Mouse (Mus musculus) thymus, adult 2 months (tissue): ENCODE measurements around the gene Tfr2. TPM values are rescaled to one million over a fixed set of nuclear protein-coding genes. Genes with fewer than 3 reads are reported as not detected.

ENCODE experiments used
- DNase-seq: peaks from one replicate; pipeline ENCODE4 v3.0.0; 2021
- H3K27ac ChIP-seq: fragments of 200-500 bp; 2 replicates; pipeline ENCODE4 v1.5.1; 2012; ENCODE audit warnings: low read length, control low read depth; ENCODE audit not compliant: control insufficient read depth, insufficient read depth
- H3K27me3 ChIP-seq: fragments of 200-500 bp; 2 replicates; pipeline ENCODE4 v1.6.1; 2012; ENCODE audit warnings: mild to moderate bottlenecking, low read length, moderate library complexity, mixed read lengths; ENCODE audit not compliant: control insufficient read depth, insufficient read depth
- H3K36me3 ChIP-seq: fragments of 200-500 bp; 2 replicates; pipeline ENCODE4 v1.6.1; 2012; ENCODE audit warnings: mild to moderate bottlenecking, low read length, moderate library complexity; ENCODE audit not compliant: control insufficient read depth, insufficient read depth
- H3K4me1 ChIP-seq: fragments of 200-500 bp; replicated peaks from 2 replicates; pipeline ENCODE4 v1.6.1; 2012; ENCODE audit warnings: low read length; ENCODE audit not compliant: control insufficient read depth, insufficient read depth
- H3K4me3 ChIP-seq: fragments of 200-500 bp; 2 replicates; pipeline ENCODE4 v1.5.1; 2012; ENCODE audit warnings: mild to moderate bottlenecking, low read length, control low read depth, moderate library complexity; ENCODE audit not compliant: control insufficient read depth, insufficient read depth
- CTCF ChIP-seq: fragments of 200-500 bp; IDR thresholded peaks from 2 replicates; pipeline ENCODE4 v1.5.1; 2012; ENCODE audit warnings: mild to moderate bottlenecking, control low read depth, low read length, moderate library complexity, borderline replicate concordance; ENCODE audit not compliant: control insufficient read depth, poor library complexity, insufficient read depth; ENCODE audit errors: extremely low read depth
- POLR2A ChIP-seq: fragments of 200-500 bp; IDR thresholded peaks from 2 replicates; pipeline ENCODE4 v1.6.1; 2012; ENCODE audit warnings: mild to moderate bottlenecking, low read length, control low read depth, moderate library complexity; ENCODE audit not compliant: control insufficient read depth, poor library complexity, insufficient read depth; ENCODE audit errors: extremely low read depth
- WGBS: fragments of 180-500 bp; shearing (Covaris S2); methylation state at CpG from one replicate; pipeline ENCODE4 v1.1.7; 2018; 5-methylcytosine and 5-hydroxymethylcytosine counted together
- polyA plus RNA-seq: library from polyadenylated mRNA; depleted of rRNA; stranded (reverse); fragments of >200 nt; gene quantifications from 2 replicates; pipeline ENCODE4 v1.2.3, GENCODE M21; 2012

The Tfr2 gene
- polyA plus RNA-seq, 1 experiment, result 0.49 TPM

DNA sequence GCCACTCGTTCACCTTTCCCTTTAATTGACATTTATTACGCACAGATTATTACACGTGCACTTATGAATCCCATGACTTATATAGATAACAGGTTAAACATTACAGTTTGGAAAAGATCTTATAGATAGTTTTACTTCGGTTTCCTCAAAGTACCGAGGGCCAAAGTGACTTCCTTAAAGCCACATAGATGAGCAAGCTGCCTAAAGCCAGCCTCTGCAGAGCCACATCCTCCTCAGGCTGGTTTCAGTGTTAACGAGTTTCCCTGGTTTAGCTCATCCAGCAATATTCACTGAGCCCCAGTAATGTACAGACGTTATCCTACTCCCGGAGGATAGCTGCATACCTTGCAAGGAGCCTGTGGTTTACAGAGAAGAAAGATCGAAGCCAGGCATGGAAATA is 34.3 kb upstream of the Tfr2 start:
- DNase-seq, result no peak
- TF ChIP-seq CTCF (no peak), POLR2A (no peak)
- peaks cover 18% of the 10 kb centered on the region for H3K4me1 ChIP-seq
- 26% methylated on average over 9 of the region's 9 CpGs for WGBS
- H3K27me3 ChIP-seq, result no peaks in the 10 kb centered on the region
- H3K4me3 ChIP-seq, result no peak overlapping the region
- no peak overlapping the region for H3K27ac ChIP-seq
- H3K36me3 ChIP-seq, result peaks cover 1% of the 10 kb centered on the region; the same call in 1 of the 2 replicates

DNA sequence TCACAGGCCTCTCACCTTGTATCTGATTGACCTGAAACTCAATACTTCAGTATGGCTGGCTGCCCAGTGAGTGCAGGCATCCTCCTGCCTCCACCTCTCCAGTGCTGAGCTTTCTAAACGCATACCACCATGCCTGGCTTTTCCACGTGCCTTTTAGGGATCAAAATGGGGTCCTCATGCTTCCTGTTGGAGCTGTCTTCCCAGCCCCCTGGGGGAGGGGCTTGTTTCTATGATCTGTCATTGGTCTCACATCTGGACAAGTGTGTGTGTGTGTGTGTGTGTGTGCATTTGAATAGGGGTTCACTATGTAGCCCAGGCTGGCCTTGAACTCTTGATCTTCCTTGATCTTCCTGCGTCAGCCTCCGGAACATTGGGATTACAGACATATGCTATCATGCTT is 32.2 kb upstream of the Tfr2 start:
- WGBS, result 86% methylated on average over 4 of the region's 4 CpGs
- Histone ChIP-seq H3K27me3 (no peaks in the 10 kb centered on the region), H3K36me3 (no peaks in the 10 kb centered on the region), H3K27ac (no peak overlapping the region), H3K4me3 (no peak overlapping the region), H3K4me1 (0 out of 2 replicates have a peak, but pooled peaks cover 10% of the 10 kb centered on the region)
- DNase-seq, result no peak
- no peak for TF ChIP-seq CTCF
- no peak for TF ChIP-seq POLR2A

DNA sequence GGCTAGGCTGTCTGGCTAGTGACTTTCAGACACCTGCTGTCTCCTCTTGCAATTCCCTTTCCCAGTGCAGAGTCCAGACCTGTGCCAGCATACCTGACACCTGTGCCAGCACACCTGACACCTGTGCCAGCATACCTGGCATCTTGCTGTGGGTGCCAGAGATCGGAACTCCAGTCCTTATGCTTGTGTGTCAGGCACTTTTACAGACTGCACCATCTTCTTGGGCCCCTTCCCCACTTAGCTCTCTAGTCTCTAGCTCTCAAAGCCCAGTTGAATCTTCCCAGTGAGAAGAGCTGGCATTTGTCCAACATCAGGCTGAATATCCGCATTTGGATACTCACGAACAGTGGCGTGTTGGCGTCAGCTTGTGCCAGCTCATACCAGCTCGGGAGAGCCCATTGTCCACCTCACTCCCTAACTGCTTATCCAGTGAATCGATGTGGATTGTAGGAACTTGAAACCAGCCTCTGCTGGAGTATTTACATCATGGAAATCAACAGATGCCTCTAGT is 30.3 kb upstream of the Tfr2 start:
- Histone ChIP-seq H3K27ac (no peak overlapping the region), H3K4me1 (0 out of 2 replicates have a peak, but pooled peaks cover 10% of the 10 kb centered on the region), H3K36me3 (no peaks in the 10 kb centered on the region), H3K27me3 (no peaks in the 10 kb centered on the region), H3K4me3 (no peak overlapping the region)
- TF ChIP-seq CTCF (no peak), POLR2A (no peak)
- DNase-seq, result no peak
- WGBS, result 90% methylated on average over 7 of the region's 7 CpGs

DNA sequence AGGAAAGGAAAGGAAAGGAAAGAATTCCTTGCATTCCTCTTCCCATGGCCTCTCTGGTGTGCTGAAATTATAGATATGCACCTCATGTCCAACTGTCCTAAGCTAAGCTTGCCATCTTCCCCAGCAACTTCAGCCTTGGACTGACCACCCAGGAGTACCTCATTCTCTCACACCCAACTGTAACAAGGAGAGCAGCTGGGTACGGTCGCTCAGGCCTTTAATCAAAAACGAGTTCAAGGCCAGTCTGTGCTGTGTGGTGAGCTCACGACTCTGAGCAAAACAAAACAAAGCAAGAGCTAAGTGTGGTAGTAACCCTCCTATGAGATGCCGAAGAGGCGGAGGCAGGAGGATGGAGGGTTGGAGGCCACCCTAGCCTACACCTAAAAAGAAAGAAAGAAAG is 28.6 kb upstream of the Tfr2 start:
- no peak for DNase-seq
- Histone ChIP-seq H3K4me1 (0 out of 2 replicates have a peak, but pooled peaks cover 10% of the 10 kb centered on the region), H3K36me3 (no peaks in the 10 kb centered on the region), H3K27ac (no peak overlapping the region), H3K4me3 (no peak overlapping the region), H3K27me3 (no peaks in the 10 kb centered on the region)
- 90% methylated on average over 6 of the region's 6 CpGs for WGBS
- TF ChIP-seq CTCF (no peak), POLR2A (no peak)

DNA sequence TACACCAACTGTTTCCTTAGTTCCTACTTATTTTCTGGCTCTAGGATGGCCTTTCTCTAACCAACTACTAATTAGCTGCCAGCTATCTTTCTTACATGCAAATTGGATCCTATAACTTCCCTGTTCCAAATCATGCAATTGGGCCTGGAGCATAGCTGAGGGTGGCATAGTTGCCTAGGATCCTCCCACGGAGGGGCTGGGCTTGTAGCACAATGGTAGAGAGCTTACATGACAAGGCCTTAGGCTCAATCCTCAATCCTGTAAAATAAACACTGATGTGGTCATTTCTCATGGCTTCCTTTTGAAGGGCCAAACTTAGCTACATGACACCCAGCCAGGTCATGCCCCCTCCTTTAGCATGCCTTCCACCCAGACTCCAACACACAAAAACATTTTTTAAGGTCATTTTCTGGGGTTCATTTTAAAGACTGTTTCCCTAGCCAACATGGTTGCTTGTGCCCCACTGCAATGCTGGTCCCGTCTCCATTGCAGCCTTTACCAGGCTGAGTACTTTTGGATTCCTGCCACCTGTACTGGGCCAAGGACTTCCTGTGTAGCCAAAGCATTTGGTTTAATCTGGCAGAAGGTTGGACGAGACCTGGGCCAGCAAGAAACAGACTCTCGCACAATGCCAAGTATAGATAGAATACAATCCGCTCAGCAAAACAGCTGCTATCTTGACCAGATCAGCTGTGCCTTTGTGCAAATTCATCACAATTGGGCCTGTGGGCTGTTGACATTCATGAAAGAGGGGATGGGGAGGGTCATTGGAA is 27.7 kb upstream of the Tfr2 start:
- 81% methylated on average over 5 of the region's 5 CpGs for WGBS
- Histone ChIP-seq H3K36me3 (no peaks in the 10 kb centered on the region), H3K4me3 (no peak overlapping the region), H3K27me3 (no peaks in the 10 kb centered on the region), H3K4me1 (0 out of 2 replicates have a peak, but pooled peaks cover 10% of the 10 kb centered on the region), H3K27ac (no peak overlapping the region)
- DNase-seq, result no peak
- TF ChIP-seq POLR2A, result no peak
- TF ChIP-seq CTCF, result no peak

DNA sequence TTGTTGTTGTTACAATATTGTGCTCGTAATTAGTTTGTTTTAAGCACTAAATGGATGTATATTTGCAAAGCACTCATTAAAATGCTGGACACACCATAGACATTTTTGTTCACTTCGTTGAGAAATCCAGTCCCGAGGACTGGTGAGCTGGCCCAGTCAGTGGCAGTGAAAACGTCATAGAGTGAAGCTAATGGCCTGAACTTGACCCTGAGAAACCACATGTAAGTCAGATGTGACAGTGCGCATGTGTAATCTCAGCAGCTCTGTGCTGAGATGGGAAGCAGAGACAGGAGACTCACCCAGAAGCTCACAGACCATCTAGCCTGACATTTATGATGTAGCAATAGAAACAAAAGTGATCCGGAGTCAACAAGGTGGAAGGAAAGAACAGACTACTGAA is 24.7 kb upstream of the Tfr2 start:
- H3K4me1 ChIP-seq, result 0 out of 2 replicates have a peak, but pooled peaks cover 2% of the 10 kb centered on the region
- whole genome bisulfite sequencing, result 85% methylated on average over 6 of the region's 6 CpGs
- no peak overlapping the region for H3K4me3 ChIP-seq
- H3K27ac ChIP-seq, result no peak overlapping the region
- no peaks in the 10 kb centered on the region for H3K27me3 ChIP-seq
- H3K36me3 ChIP-seq, result no peaks in the 10 kb centered on the region
- TF ChIP-seq CTCF (no peak), POLR2A (no peak)
- no peak for DNase-seq
